Comparison of ENCODE assay signal across 25 mouse cellular contexts in the genomic region with DNA sequence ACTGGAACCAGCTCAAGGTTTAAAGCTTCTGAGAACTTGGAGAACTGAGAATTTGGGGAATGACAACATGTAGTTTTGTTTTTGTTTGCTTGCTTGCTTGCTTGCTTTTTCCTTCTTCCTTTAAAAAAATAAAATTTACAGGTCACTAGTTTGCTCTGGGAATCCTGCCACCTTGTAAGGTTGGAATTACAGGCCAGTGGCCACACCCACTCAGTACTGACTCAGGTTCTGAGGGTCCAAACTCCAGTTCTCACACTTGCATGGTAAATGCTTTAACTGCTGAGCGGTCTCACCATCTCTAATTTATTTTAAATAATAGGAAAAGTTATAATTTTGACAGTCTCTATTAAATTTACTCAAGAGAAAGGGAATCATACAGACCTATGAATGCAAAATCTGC. TPM values are rescaled to one million over a fixed set of nuclear protein-coding genes. Genes with fewer than 3 reads are reported as not detected.
A peak's percentile ranks its signal among the peaks of the same experiment; 100 is the strongest.
DNase-seq lines count a peak whose midpoint lies in the region; ATAC-seq and TF ChIP-seq lines count a peak whose summit lies in the region.
"Had no signal": no experiment of that assay in that cellular context is flagged by ENCODE, and none has a peak within 500 bp of the region (broad histone marks: within the 10 kb centered on the region; RNA-seq: fewer than 3 reads in every experiment).

No protein-coding gene starts in this region.

- H3K36me3 ChIP-seq in kidney, embryonic 14.5 days (ENCODE audit: control insufficient read depth, insufficient read depth, low read length) = no peaks in the 10 kb centered on the region
- H3K36me3 ChIP-seq in midbrain, embryonic 11.5 days (ENCODE audit: control insufficient read depth, insufficient read depth, low read length) = no peaks in the 10 kb centered on the region
- H3K36me3 ChIP-seq in midbrain, postnatal 0 days (ENCODE audit: insufficient read depth, low read length) = no peaks in the 10 kb centered on the region
- H3K36me3 ChIP-seq: embryonic facial prominence, embryonic 12.5 days; embryonic facial prominence, embryonic 15.5 days; heart, embryonic 12.5 days; heart, embryonic 15.5 days; hindbrain, embryonic 10.5 days had no signal

- no peaks in the 10 kb centered on the region for H3K9me3 ChIP-seq in kidney, embryonic 14.5 days (ENCODE audit: control insufficient read depth, low read length)
- no peaks in the 10 kb centered on the region for H3K9me3 ChIP-seq in midbrain, embryonic 11.5 days (ENCODE audit: control insufficient read depth, low read length)
- no peaks in the 10 kb centered on the region for H3K9me3 ChIP-seq in midbrain, postnatal 0 days (ENCODE audit: low read length)
- H3K9me3 ChIP-seq: embryonic facial prominence, embryonic 12.5 days; embryonic facial prominence, embryonic 15.5 days; heart, embryonic 12.5 days; heart, embryonic 15.5 days; hindbrain, embryonic 10.5 days had no signal

- no peak overlapping the region for H3K9ac ChIP-seq in kidney, embryonic 14.5 days (ENCODE audit: low read depth, low read length)
- H3K9ac ChIP-seq in midbrain, embryonic 11.5 days (ENCODE audit: low read length) = no peak overlapping the region
- H3K9ac ChIP-seq in midbrain, postnatal 0 days (replicated peaks; ENCODE audit: low read length, poor library complexity, severe bottlenecking) = no peak overlapping the region
- H3K9ac ChIP-seq: embryonic facial prominence, embryonic 12.5 days; embryonic facial prominence, embryonic 15.5 days; heart, embryonic 12.5 days; heart, embryonic 15.5 days had no signal

- no peaks in the 10 kb centered on the region for H3K4me1 ChIP-seq in kidney, embryonic 14.5 days (ENCODE audit: control insufficient read depth, insufficient read depth, low read length)
- no peaks in the 10 kb centered on the region for H3K4me1 ChIP-seq in midbrain, embryonic 11.5 days (ENCODE audit: control insufficient read depth, insufficient read depth, low read length)
- no peaks in the 10 kb centered on the region for H3K4me1 ChIP-seq in midbrain, postnatal 0 days (ENCODE audit: insufficient read depth, low read length)
- H3K4me1 ChIP-seq: embryonic facial prominence, embryonic 12.5 days; embryonic facial prominence, embryonic 15.5 days; heart, embryonic 12.5 days; heart, embryonic 15.5 days; hindbrain, embryonic 10.5 days had no signal

- TF ChIP-seq CTCF in midbrain, postnatal 0 days (IDR thresholded peaks at IDR 0.05) = no peak

- no peak overlapping the region for H3K4me2 ChIP-seq in kidney, embryonic 14.5 days (replicated peaks; ENCODE audit: low read depth, low read length)
- H3K4me2 ChIP-seq in midbrain, embryonic 11.5 days = no peak overlapping the region
- no peak overlapping the region for H3K4me2 ChIP-seq in midbrain, postnatal 0 days (ENCODE audit: low read depth, low read length, poor library complexity, severe bottlenecking)
- H3K4me2 ChIP-seq: embryonic facial prominence, embryonic 12.5 days; embryonic facial prominence, embryonic 15.5 days; heart, embryonic 12.5 days; heart, embryonic 15.5 days had no signal

- 95% methylated on average over 1 of the region's 1 CpGs for WGBS in kidney, embryonic 14.5 days
- 90% methylated on average over 1 of the region's 1 CpGs for WGBS in midbrain, embryonic 11.5 days
- WGBS in midbrain, postnatal 0 days = 96% methylated on average over 1 of the region's 1 CpGs

- DNase-seq in kidney, adult 18-20 months = peak; percentile 59
- DNase-seq in midbrain, embryonic 11.5 days (ENCODE audit: low spot score, missing footprints) = peak; percentile 56
- no peak for DNase-seq in midbrain, postnatal 0 days (ENCODE audit: low spot score)
- DNase-seq in kidney, postnatal 10 days = peak; percentile 48
- peak; percentile 75 to 87 for DNase-seq in kidney, postnatal 36 days
- no peak for DNase-seq in spleen, postnatal 10 days (ENCODE audit: low spot score in 2 of 2)
- DNase-seq in ovary, postnatal 10 days (ENCODE audit: low spot score) = no peak
- DNase-seq: adrenal gland, adult 2 months; adrenal gland, postnatal 14 days; cerebellum, adult 11 months; cerebellum, adult 2 months; cerebellum, adult 9-11 months; cerebellum, postnatal 25 days; gastrocnemius, postnatal 25 days; heart, adult 18-20 months; heart, postnatal 10 days; heart, postnatal 36 days had no signal

- no peaks in the 10 kb centered on the region for H3K27me3 ChIP-seq in kidney, embryonic 14.5 days (ENCODE audit: control insufficient read depth, insufficient read depth, low read length)
- no peaks in the 10 kb centered on the region for H3K27me3 ChIP-seq in midbrain, embryonic 11.5 days (ENCODE audit: control insufficient read depth, insufficient read depth, low read length)
- H3K27me3 ChIP-seq in midbrain, postnatal 0 days (ENCODE audit: insufficient read depth, low read length) = no peaks in the 10 kb centered on the region
- H3K27me3 ChIP-seq: embryonic facial prominence, embryonic 12.5 days; embryonic facial prominence, embryonic 15.5 days; heart, embryonic 12.5 days; heart, embryonic 15.5 days had no signal

- H3K4me3 ChIP-seq in kidney, embryonic 14.5 days (ENCODE audit: low read length) = no peak overlapping the region
- H3K4me3 ChIP-seq in midbrain, embryonic 11.5 days (ENCODE audit: low read depth, low read length) = no peak overlapping the region
- no peak overlapping the region for H3K4me3 ChIP-seq in midbrain, postnatal 0 days (ENCODE audit: low read depth, low read length)
- H3K4me3 ChIP-seq: embryonic facial prominence, embryonic 12.5 days; embryonic facial prominence, embryonic 15.5 days; heart, embryonic 12.5 days; heart, embryonic 15.5 days; hindbrain, embryonic 10.5 days had no signal

- H3K27ac ChIP-seq in kidney, embryonic 14.5 days (ENCODE audit: low read depth, low read length) = no peak overlapping the region
- no peak overlapping the region for H3K27ac ChIP-seq in midbrain, embryonic 11.5 days (ENCODE audit: low read depth, low read length)
- no peak overlapping the region for H3K27ac ChIP-seq in midbrain, postnatal 0 days (ENCODE audit: low read depth, low read length)
- H3K27ac ChIP-seq: embryonic facial prominence, embryonic 12.5 days; embryonic facial prominence, embryonic 15.5 days; heart, embryonic 15.5 days; hindbrain, embryonic 10.5 days had no signal

- ATAC-seq in kidney, embryonic 14.5 days (ENCODE audit: low FRiP score, low TSS enrichment) = no peak
- no peak for ATAC-seq in midbrain, embryonic 11.5 days (ENCODE audit: low FRiP score)
- no peak for ATAC-seq in midbrain, postnatal 0 days (ENCODE audit: low FRiP score)
- ATAC-seq: CD4-positive, CD25-positive, alpha-beta regulatory T cell, adult 4 months; forebrain, embryonic 14.5 days had no signal

RNA-seq across cellular contexts. Expression of a gene that starts 15.4 kb away (rescaled TPM):
- 596 and 1,074 TPM in 2 replicates for polyA plus RNA-seq in kidney, embryonic 14.5 days (2014; fragmentation: Nextera tagmentation; extraction: Ambion mirVana)
- 2,057 and 2,255 TPM in 2 replicates for polyA plus RNA-seq in midbrain, embryonic 11.5 days (2014; fragmentation: Nextera tagmentation; extraction: Ambion mirVana)
- total RNA-seq in midbrain, postnatal 0 days (2014; rRNA removed) = 497 and 556 TPM in 2 replicates
- 804 and 868 TPM in 2 replicates for polyA plus RNA-seq in midbrain, postnatal 0 days (2015; fragmentation: Nextera tagmentation; extraction: Ambion mirVana)

Comparison
In these comparisons a context has a peak if more than half of its experiments do, and no peak if none do; other contexts are left out.
1. DNase-seq: peak in kidney, adult 18-20 months (single experiment), midbrain, embryonic 11.5 days (single experiment), kidney, postnatal 10 days (single experiment) and kidney, postnatal 36 days (2 of 2); none in midbrain, postnatal 0 days (single experiment), spleen, postnatal 10 days (0 of 2) and ovary, postnatal 10 days (single experiment).